In the genomic region with DNA sequence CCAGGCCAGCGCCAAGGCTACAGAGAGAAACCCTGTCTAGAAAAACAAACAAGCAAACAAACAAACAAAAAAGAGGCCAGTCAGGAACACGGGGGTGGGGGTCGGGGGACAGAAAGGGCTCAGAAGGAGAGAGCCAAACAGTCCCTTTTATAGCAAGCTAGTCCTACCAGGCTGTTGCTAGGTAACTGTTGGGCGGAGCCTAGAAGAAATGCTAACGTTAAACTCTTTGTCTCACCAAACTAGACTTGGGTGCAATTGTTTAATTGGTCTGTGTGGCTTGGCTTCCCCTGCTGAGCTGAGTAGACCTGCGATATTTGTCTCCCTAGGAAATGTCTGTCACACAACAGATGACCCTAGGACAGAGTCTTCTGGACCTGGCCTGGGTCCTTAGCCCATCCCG, we compare ENCODE assay signal across 20 mouse cellular contexts. TPM values are rescaled to one million over a fixed set of nuclear protein-coding genes. Genes with fewer than 3 reads are reported as not detected.
"Had no signal": no experiment of that assay in that cellular context is flagged by ENCODE, and none has a peak within 500 bp of the region (broad histone marks: within the 10 kb centered on the region; RNA-seq: fewer than 3 reads in every experiment).

No protein-coding gene starts in this region.

- H3K27ac ChIP-seq: liver, embryonic 13.5 days; liver, embryonic 15.5 days; lung, embryonic 15.5 days; midbrain, embryonic 12.5 days; neural tube, embryonic 13.5 days; neural tube, embryonic 15.5 days had no signal

- H3K4me1 ChIP-seq: liver, embryonic 13.5 days; liver, embryonic 15.5 days; lung, embryonic 15.5 days; midbrain, embryonic 12.5 days; neural tube, embryonic 13.5 days; neural tube, embryonic 15.5 days had no signal

- DNase-seq: liver, embryonic 13.5 days; liver, postnatal 0 days; lung, adult 2 months; lung, postnatal 10 days; lung, postnatal 4 days; midbrain, embryonic 14.5 days; right cerebral cortex, adult 18-20 months; right cerebral cortex, postnatal 25 days; right cerebral cortex, postnatal 4 days; spleen, adult 18-20 months; thymus, adult 18-20 months; thymus, postnatal 14 days; thymus, postnatal 36 days had no signal

- H3K9ac ChIP-seq: liver, embryonic 13.5 days; liver, embryonic 15.5 days; liver, postnatal 0 days; lung, embryonic 15.5 days; midbrain, embryonic 12.5 days; neural tube, embryonic 13.5 days; neural tube, embryonic 15.5 days had no signal

- H3K36me3 ChIP-seq: liver, embryonic 13.5 days; liver, embryonic 15.5 days; lung, embryonic 15.5 days; midbrain, embryonic 12.5 days; neural tube, embryonic 13.5 days; neural tube, embryonic 15.5 days had no signal

- H3K4me2 ChIP-seq: liver, embryonic 13.5 days; liver, embryonic 15.5 days; lung, embryonic 15.5 days; midbrain, embryonic 12.5 days; neural tube, embryonic 13.5 days; neural tube, embryonic 15.5 days had no signal

- H3K4me3 ChIP-seq: liver, embryonic 13.5 days; liver, embryonic 15.5 days; lung, embryonic 15.5 days; midbrain, embryonic 12.5 days; myocyte; neural tube, embryonic 13.5 days; neural tube, embryonic 15.5 days had no signal

- ATAC-seq: liver, postnatal 0 days; midbrain, embryonic 16.5 days had no signal

- H3K9me3 ChIP-seq: liver, embryonic 13.5 days; liver, embryonic 15.5 days; lung, embryonic 15.5 days; midbrain, embryonic 12.5 days; neural tube, embryonic 13.5 days; neural tube, embryonic 15.5 days had no signal

- H3K27me3 ChIP-seq: liver, embryonic 13.5 days; liver, embryonic 15.5 days; lung, embryonic 15.5 days; midbrain, embryonic 12.5 days; neural tube, embryonic 13.5 days; neural tube, embryonic 15.5 days had no signal

RNA-seq across cellular contexts. Expression of gene Osgin1, which starts 55.4 kb away (rescaled TPM):
- polyA plus RNA-seq: midbrain, embryonic 14.5 days; neural tube, embryonic 13.5 days had no signal
